Mouse (Mus musculus): ENCODE data around the gene Sbno2. TPM values are rescaled to one million over a fixed set of nuclear protein-coding genes. Genes with fewer than 3 reads are reported as not detected.

Sbno2 gene
- polyA plus RNA-seq, 1 experiment from 2014 or later = 8.3 TPM

- no peak overlapping the region for H3K27ac ChIP-seq
- H3K9ac ChIP-seq = no peak overlapping the region
- H3K4me1 ChIP-seq (replicated peaks) = peaks cover 25% of the 10 kb centered on the region
- no peak overlapping the region for H3K4me3 ChIP-seq
- no peaks in the 10 kb centered on the region for H3K9me3 ChIP-seq (replicated peaks)
- H3K4me2 ChIP-seq = no peak overlapping the region
- no peaks in the 10 kb centered on the region for H3K27me3 ChIP-seq
- peaks cover 47% of the 10 kb centered on the region for H3K36me3 ChIP-seq
- ATAC-seq (replicated peaks; ENCODE audit: insufficient number of reproducible peaks, insufficient read depth, low FRiP score, low read depth) = no peak
- WGBS = 74% methylated on average over 3 of the region's 3 CpGs
These were observed 24.3 kb downstream of the Sbno2 start for GRCm38 (mm10) chr10:80081075-80081474.

DNA sequence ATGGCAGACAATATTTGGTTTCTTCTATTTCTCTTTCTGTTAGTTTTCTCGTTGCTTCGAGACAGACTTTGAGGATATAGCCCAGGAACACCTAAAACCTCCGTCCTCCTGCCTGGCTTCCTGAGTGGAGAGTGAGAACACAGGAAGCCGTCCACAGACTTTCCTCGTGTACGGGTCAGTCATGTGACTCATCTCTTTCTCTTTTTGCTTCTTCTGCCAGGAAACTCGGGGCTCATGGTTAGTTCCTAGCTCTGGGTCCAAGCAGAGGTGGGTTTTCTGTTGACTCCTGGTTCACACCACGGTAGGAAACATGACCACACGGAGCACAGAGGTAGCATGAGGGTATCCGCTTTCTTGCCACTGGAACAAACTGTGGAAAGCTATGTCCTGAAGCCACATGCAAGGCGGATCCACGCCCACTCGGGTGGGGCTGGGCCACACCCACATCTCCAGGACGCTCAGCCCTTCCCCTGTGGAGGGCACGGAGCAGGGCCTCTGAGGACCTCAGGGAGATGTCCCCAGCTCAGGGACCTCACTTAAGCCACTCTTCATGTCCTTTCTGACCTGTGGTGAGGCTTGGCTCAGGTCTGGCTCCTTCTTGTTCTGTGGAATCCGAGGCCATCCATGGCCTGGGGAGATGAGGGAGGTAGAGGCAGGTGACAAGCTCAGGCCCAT lies 24.8 kb downstream of the Sbno2 start:
- H3K36me3 ChIP-seq = peaks cover 47% of the 10 kb centered on the region
- no peak for ATAC-seq (replicated peaks; ENCODE audit: insufficient number of reproducible peaks, insufficient read depth, low FRiP score, low read depth)
- no peak overlapping the region for H3K4me2 ChIP-seq
- no peak overlapping the region for H3K27ac ChIP-seq
- 76% methylated on average over 16 of the region's 16 CpGs for WGBS
- H3K27me3 ChIP-seq = no peaks in the 10 kb centered on the region
- no peak overlapping the region for H3K9ac ChIP-seq
- H3K9me3 ChIP-seq (replicated peaks) = no peaks in the 10 kb centered on the region
- peaks cover 24% of the 10 kb centered on the region for H3K4me1 ChIP-seq (replicated peaks)
- H3K4me3 ChIP-seq = no peak overlapping the region

GRCm38 (mm10) chr10:80078366-80078765 lies 27.0 kb downstream of the Sbno2 start:
- WGBS = 96% methylated on average over 1 of the region's 1 CpGs
- peaks cover 24% of the 10 kb centered on the region for H3K4me1 ChIP-seq (replicated peaks)
- H3K4me2 ChIP-seq = no peak overlapping the region
- H3K36me3 ChIP-seq = peaks cover 38% of the 10 kb centered on the region
- no peak overlapping the region for H3K27ac ChIP-seq
- H3K9ac ChIP-seq = no peak overlapping the region
- no peak overlapping the region for H3K4me3 ChIP-seq
- no peaks in the 10 kb centered on the region for H3K27me3 ChIP-seq
- no peaks in the 10 kb centered on the region for H3K9me3 ChIP-seq (replicated peaks)
- ATAC-seq (replicated peaks; ENCODE audit: insufficient number of reproducible peaks, insufficient read depth, low FRiP score, low read depth) = no peak

DNA sequence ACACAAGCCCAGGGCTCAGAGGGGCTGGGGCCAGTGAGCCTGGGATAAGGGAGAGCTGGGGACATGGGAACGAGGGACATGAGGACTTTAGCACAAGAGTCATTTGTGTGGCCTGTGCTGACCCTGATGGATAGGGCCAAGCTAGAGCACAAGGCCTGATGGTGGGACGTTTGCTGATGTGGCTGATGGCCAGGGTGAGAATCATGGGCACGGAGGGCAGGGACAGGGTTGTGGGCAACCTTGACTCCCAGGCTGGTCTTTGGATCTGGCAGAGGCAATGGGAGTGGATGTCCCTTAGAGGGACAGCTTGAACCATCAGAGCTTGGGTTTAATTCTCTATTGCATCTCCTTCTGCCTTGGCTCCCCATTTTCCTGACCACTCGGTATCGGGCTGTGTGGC lies 28.1 kb downstream of the Sbno2 start:
- peaks cover 34% of the 10 kb centered on the region for H3K4me1 ChIP-seq (replicated peaks)
- peaks cover 27% of the 10 kb centered on the region for H3K36me3 ChIP-seq
- H3K9me3 ChIP-seq (replicated peaks) = no peaks in the 10 kb centered on the region
- WGBS = 88% methylated on average over 5 of the region's 5 CpGs
- no peak overlapping the region for H3K9ac ChIP-seq
- no peak overlapping the region for H3K4me3 ChIP-seq
- no peaks in the 10 kb centered on the region for H3K27me3 ChIP-seq
- no peak for ATAC-seq (replicated peaks; ENCODE audit: insufficient number of reproducible peaks, insufficient read depth, low FRiP score, low read depth)
- H3K4me2 ChIP-seq = no peak overlapping the region
- H3K27ac ChIP-seq = no peak overlapping the region

- no peak overlapping the region for H3K4me3 ChIP-seq
- H3K27ac ChIP-seq = no peak overlapping the region
- 92% methylated on average over 4 of the region's 4 CpGs for WGBS
- no peak for ATAC-seq (replicated peaks; ENCODE audit: insufficient number of reproducible peaks, insufficient read depth, low FRiP score, low read depth)
- H3K27me3 ChIP-seq = no peaks in the 10 kb centered on the region
- H3K4me2 ChIP-seq = no peak overlapping the region
- H3K9ac ChIP-seq = no peak overlapping the region
- peaks cover 18% of the 10 kb centered on the region for H3K36me3 ChIP-seq
- H3K4me1 ChIP-seq (replicated peaks) = peaks cover 43% of the 10 kb centered on the region
- H3K9me3 ChIP-seq (replicated peaks) = no peaks in the 10 kb centered on the region
These were observed 29.0 kb downstream of the Sbno2 start for GRCm38 (mm10) chr10:80076386-80076785.

DNA sequence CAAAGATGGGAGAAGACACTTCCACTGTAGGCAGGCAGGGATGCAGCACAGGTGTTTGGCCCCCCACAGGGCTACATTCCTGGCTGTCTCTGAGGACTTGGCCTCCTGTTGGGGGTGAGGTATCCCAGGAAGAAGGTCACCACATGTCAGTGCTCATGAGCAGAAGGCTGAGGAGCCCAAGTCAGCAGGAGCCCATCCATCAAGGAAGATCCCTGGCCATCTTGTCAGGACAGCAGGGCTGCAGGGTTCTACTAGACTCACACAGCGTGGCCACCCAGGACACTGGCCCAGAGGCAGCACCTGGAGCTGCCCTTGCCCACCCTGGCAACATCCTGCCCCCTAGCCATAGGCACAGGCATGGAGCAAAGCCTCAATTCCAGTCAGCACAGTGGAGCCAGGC lies 29.4 kb downstream of the Sbno2 start:
- no peaks in the 10 kb centered on the region for H3K9me3 ChIP-seq (replicated peaks)
- H3K4me3 ChIP-seq = no peak overlapping the region
- H3K27me3 ChIP-seq = no peaks in the 10 kb centered on the region
- H3K36me3 ChIP-seq = peaks cover 14% of the 10 kb centered on the region; the same call in 1 of the 2 replicates
- WGBS = 75% methylated on average over 1 of the region's 1 CpGs
- no peak overlapping the region for H3K4me2 ChIP-seq
- H3K9ac ChIP-seq = no peak overlapping the region
- 0 out of 2 replicates have a peak overlapping the region, but pooled peaks have one; percentile 48 for H3K27ac ChIP-seq
- peaks cover 48% of the 10 kb centered on the region for H3K4me1 ChIP-seq (replicated peaks)
- ATAC-seq (replicated peaks; ENCODE audit: insufficient number of reproducible peaks, insufficient read depth, low FRiP score, low read depth) = no peak

DNA sequence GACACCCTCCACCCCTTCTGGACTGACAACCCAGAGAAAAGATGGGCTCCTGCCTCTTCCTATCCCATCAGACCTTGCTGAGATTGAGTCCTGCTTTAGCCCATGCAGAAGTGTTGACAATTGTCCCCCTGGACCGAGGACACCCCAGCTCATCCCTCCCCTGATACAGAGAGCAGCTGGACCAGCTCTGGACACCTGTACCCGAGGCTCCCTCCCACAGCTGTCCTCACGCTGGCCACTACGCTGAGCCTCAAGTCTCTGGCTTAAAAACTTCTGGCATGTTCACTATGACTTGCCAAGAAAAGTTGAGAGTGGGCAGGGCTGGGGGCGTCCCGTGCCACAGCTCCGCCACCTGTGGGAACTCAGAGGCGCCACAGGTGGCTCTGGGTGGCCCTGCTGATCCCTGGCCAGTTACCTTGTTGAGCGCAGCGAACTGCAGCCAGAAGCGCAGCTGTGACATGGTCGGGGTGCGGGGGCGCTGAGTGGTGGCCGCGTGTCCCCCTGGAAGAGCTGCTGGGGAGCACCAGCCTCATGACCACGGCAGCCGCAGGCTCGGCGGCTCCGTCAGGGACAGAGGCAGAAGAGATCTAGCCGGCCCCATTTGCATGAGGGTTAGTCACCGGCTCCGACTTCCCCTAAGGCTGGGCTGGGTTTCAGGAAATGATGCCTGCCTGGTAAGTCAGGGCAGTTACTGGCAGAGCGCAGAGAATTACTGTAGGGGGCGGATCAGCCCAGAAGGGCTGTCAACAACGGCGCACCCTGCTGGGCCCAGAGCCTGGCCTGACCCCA lies 30.4 kb downstream of the Sbno2 start:
- Histone ChIP-seq H3K9ac (peak overlapping the region; percentile 37), H3K36me3 (0 out of 2 replicates have a peak, but pooled peaks cover 9% of the 10 kb centered on the region), H3K9me3 (replicated peaks) (no peaks in the 10 kb centered on the region), H3K27ac (peak overlapping the region; percentile 48), H3K4me2 (peak overlapping the region; percentile 60), H3K4me3 (peak overlapping the region; percentile 34), H3K4me1 (replicated peaks) (peaks cover 49% of the 10 kb centered on the region), H3K27me3 (no peaks in the 10 kb centered on the region)
- ATAC-seq (replicated peaks; ENCODE audit: insufficient number of reproducible peaks, insufficient read depth, low FRiP score, low read depth) = peak; percentile 47; the same call in 1 of the 2 replicates
- WGBS = 17% methylated on average over 28 of the region's 28 CpGs

GRCm38 (mm10) chr10:80072623-80073489 lies 32.5 kb downstream of the Sbno2 start:
- WGBS = 83% methylated on average over 20 of the region's 20 CpGs
- ATAC-seq (replicated peaks; ENCODE audit: insufficient number of reproducible peaks, insufficient read depth, low FRiP score, low read depth) = no peak
- no peaks in the 10 kb centered on the region for H3K27me3 ChIP-seq
- no peak overlapping the region for H3K4me3 ChIP-seq
- no peak overlapping the region for H3K27ac ChIP-seq
- H3K9me3 ChIP-seq (replicated peaks) = no peaks in the 10 kb centered on the region
- peaks cover 49% of the 10 kb centered on the region for H3K4me1 ChIP-seq (replicated peaks)
- no peaks in the 10 kb centered on the region for H3K36me3 ChIP-seq
- no peak overlapping the region for H3K4me2 ChIP-seq
- H3K9ac ChIP-seq = peak overlapping the region; percentile 2; the same call in 1 of the 2 replicates

- ATAC-seq (replicated peaks; ENCODE audit: insufficient number of reproducible peaks, insufficient read depth, low FRiP score, low read depth) = 0 out of 2 replicates have a peak, but pooled peaks have one; percentile 7
- Histone ChIP-seq H3K27ac (peak overlapping the region; percentile 86), H3K4me3 (no peak overlapping the region), H3K27me3 (no peaks in the 10 kb centered on the region), H3K9ac (0 out of 2 replicates have a peak overlapping the region, but pooled peaks have one; percentile 18), H3K4me1 (replicated peaks) (peaks cover 49% of the 10 kb centered on the region), H3K36me3 (peaks cover 8% of the 10 kb centered on the region; the same call in 1 of the 2 replicates), H3K4me2 (peak overlapping the region; percentile 30; the same call in 1 of the 2 replicates), H3K9me3 (replicated peaks) (no peaks in the 10 kb centered on the region)
- 47% methylated on average over 3 of the region's 3 CpGs for WGBS
These were observed 33.9 kb downstream of the Sbno2 start for GRCm38 (mm10) chr10:80071516-80071900.

DNA sequence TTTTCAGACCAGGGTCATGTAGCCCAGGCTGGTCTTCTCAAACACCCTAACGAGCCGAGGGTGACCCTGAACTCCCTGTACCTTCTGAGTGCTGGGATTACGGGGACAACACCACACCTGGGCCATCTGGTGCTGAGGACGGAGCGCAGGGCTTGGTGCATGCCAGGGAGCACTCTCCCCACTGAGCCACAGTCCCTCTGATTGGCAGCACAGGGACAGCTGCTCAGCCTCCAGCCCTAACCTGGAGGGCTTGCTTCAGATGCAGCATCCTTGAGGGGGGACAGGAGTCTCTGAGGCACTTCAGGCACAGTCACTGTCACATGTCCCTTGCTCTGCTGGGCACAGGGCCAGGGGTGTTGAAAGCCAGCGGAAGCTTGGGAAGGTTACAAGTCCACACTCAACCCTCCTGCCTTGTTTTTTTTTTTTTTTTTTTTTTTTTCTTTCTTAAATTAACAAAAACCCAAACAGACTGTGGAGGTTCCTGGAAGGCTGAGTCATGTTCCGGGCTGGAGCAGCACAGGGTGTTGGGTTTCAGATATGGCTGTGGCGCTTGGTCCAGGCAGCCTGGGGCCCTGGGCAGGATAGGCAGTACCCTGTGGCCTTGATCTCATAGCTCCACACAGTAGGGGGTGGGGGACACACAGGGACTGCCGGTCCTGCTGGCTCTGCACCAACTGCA lies 34.4 kb downstream of the Sbno2 start:
- Histone ChIP-seq H3K27me3 (no peaks in the 10 kb centered on the region), H3K36me3 (peaks cover 10% of the 10 kb centered on the region; the same call in 1 of the 2 replicates), H3K27ac (peak overlapping the region; percentile 86), H3K9ac (0 out of 2 replicates have a peak overlapping the region, but pooled peaks have one; percentile 18), H3K4me2 (peak overlapping the region; percentile 30; the same call in 1 of the 2 replicates), H3K4me3 (no peak overlapping the region), H3K4me1 (replicated peaks) (peaks cover 49% of the 10 kb centered on the region), H3K9me3 (replicated peaks) (no peaks in the 10 kb centered on the region)
- WGBS = 42% methylated on average over 9 of the region's 9 CpGs
- peak; percentile 81 for ATAC-seq (replicated peaks; ENCODE audit: insufficient number of reproducible peaks, insufficient read depth, low FRiP score, low read depth)
